Mouse (Mus musculus): ENCODE data around the gene Cep290. TPM values are rescaled to one million over a fixed set of nuclear protein-coding genes. Genes with fewer than 3 reads are reported as not detected.

Gene Cep290
- polyA plus RNA-seq, 1 experiment from 2014 or later, result 2.3 TPM

DNA sequence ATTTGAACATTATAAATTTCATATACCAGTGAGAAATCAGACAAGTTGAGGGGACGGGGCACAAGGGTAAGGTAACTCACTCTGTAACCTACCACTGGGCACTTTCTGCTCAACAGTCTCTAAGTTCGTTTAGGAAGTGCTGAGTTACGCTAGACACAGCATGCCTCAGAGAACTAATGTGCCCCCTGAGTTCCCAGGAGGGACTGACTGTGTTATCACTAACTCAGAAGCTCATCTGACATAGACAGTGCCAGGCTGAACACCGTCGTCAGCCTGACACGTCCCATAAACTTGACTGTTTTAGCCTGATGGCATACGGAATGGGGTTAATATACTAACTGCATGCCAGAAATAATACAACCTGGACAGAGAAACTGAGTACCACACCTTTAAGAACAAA is 87.9 kb downstream of the Cep290 start:
- Histone ChIP-seq H3K9me3 (replicated peaks; ENCODE audit: control insufficient read depth, low read length) (no peaks in the 10 kb centered on the region), H3K27ac (ENCODE audit: low read length) (peak overlapping the region; percentile 89), H3K4me3 (ENCODE audit: low read depth, low read length) (no peak overlapping the region), H3K4me1 (ENCODE audit: control insufficient read depth, low read depth, low read length) (peaks cover 24% of the 10 kb centered on the region), H3K27me3 (ENCODE audit: control insufficient read depth, insufficient read depth, low read depth, low read length) (no peaks in the 10 kb centered on the region), H3K36me3 (ENCODE audit: control insufficient read depth, insufficient read depth) (peaks cover 19% of the 10 kb centered on the region), H3K9ac (ENCODE audit: low read depth, low read length) (no peak overlapping the region), H3K4me2 (ENCODE audit: low read depth, low read length) (peak overlapping the region; percentile 38)
- ATAC-seq (ENCODE audit: low read depth), result peak; percentile 44
- WGBS (ENCODE audit: insufficient replicate concordance), result 43% methylated on average over 7 of the region's 7 CpGs

DNA sequence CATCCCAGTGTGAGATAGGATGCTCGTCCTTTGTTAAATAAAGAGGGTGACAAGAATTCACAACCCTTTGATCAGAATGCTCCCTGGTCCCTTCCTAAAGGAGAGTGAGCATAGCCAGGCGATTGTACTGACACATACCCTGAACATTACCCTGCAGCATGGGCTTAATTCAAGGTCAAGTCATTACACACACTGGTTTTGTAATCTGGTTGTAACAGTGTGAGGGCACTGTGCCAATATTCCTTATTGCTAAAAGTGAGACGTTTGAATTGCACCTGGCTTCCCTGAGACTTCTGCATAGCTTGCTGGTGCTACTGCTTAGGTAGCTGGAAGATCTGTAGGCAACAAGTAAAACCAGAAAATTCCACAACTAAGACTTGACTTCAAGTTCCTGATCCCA is 96.8 kb downstream of the Cep290 start:
- Histone ChIP-seq H3K4me1 (ENCODE audit: control insufficient read depth, low read depth, low read length) (peaks cover 9% of the 10 kb centered on the region), H3K9me3 (replicated peaks; ENCODE audit: control insufficient read depth, low read length) (no peaks in the 10 kb centered on the region), H3K27ac (ENCODE audit: low read length) (no peak overlapping the region), H3K9ac (ENCODE audit: low read depth, low read length) (no peak overlapping the region), H3K27me3 (ENCODE audit: control insufficient read depth, insufficient read depth, low read depth, low read length) (no peaks in the 10 kb centered on the region), H3K4me3 (ENCODE audit: low read depth, low read length) (no peak overlapping the region), H3K4me2 (ENCODE audit: low read depth, low read length) (no peak overlapping the region), H3K36me3 (ENCODE audit: control insufficient read depth, insufficient read depth) (peaks cover 6% of the 10 kb centered on the region; the same call in 1 of the 2 replicates)
- no peak for ATAC-seq (ENCODE audit: low read depth)
- WGBS (ENCODE audit: insufficient replicate concordance), result 76% methylated on average over 3 of the region's 3 CpGs

DNA sequence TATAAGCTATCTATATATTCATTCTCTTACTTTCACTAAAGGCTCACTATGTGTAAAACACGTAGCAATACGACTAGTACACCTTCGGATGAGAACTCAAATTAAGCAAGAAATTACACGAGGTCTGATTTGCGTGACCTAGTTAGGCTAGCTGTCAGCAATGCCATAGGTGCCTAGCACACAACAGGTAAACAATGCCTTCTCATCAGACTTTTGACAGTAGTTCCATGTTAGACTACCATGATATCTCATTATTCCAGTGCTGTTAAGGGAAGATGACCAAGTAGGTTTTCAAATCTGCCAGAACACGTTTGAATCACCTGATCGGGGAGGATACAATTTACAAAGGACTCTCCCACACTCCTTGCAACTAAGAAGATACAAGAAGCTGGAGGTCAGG is 101.2 kb downstream of the Cep290 start:
- H3K4me3 ChIP-seq (ENCODE audit: low read depth, low read length), result peak overlapping the region; percentile 96
- peaks cover 9% of the 10 kb centered on the region for H3K4me1 ChIP-seq (ENCODE audit: control insufficient read depth, low read depth, low read length)
- no peaks in the 10 kb centered on the region for H3K27me3 ChIP-seq (ENCODE audit: control insufficient read depth, insufficient read depth, low read depth, low read length)
- peak; percentile 16 for ATAC-seq (ENCODE audit: low read depth)
- peak overlapping the region; percentile 78 for H3K4me2 ChIP-seq (ENCODE audit: low read depth, low read length)
- WGBS (ENCODE audit: insufficient replicate concordance), result 31% methylated on average over 7 of the region's 7 CpGs
- peak overlapping the region; percentile 85 for H3K9ac ChIP-seq (ENCODE audit: low read depth, low read length)
- H3K9me3 ChIP-seq (replicated peaks; ENCODE audit: control insufficient read depth, low read length), result no peaks in the 10 kb centered on the region
- H3K36me3 ChIP-seq (ENCODE audit: control insufficient read depth, insufficient read depth), result peaks cover 6% of the 10 kb centered on the region; the same call in 1 of the 2 replicates
- H3K27ac ChIP-seq (ENCODE audit: low read length), result peak overlapping the region; percentile 85

GRCm38 (mm10) chr10:100588932-100589388 is 101.6 kb downstream of the Cep290 start:
- Histone ChIP-seq H3K4me3 (ENCODE audit: low read depth, low read length) (peak overlapping the region; percentile 96), H3K4me1 (ENCODE audit: control insufficient read depth, low read depth, low read length) (peaks cover 9% of the 10 kb centered on the region), H3K36me3 (ENCODE audit: control insufficient read depth, insufficient read depth) (peaks cover 6% of the 10 kb centered on the region; the same call in 1 of the 2 replicates), H3K9ac (ENCODE audit: low read depth, low read length) (peak overlapping the region; percentile 85), H3K9me3 (replicated peaks; ENCODE audit: control insufficient read depth, low read length) (no peaks in the 10 kb centered on the region), H3K27me3 (ENCODE audit: control insufficient read depth, insufficient read depth, low read depth, low read length) (no peaks in the 10 kb centered on the region), H3K27ac (ENCODE audit: low read length) (peak overlapping the region; percentile 85), H3K4me2 (ENCODE audit: low read depth, low read length) (peak overlapping the region; percentile 78)
- under 1% methylated on average over 31 of the region's 31 CpGs for WGBS (ENCODE audit: insufficient replicate concordance)
- ATAC-seq (ENCODE audit: low read depth), result peak; percentile 99

- Histone ChIP-seq H3K9ac (ENCODE audit: low read depth, low read length) (no peak within 1 kb of the TSS), H3K27ac (ENCODE audit: low read length) (no peak within 1 kb of the TSS), H3K4me2 (ENCODE audit: low read depth, low read length) (peak within 1 kb of the TSS; percentile 78), H3K36me3 (ENCODE audit: control insufficient read depth, insufficient read depth) (no peaks in the 10 kb centered on the region), H3K4me1 (ENCODE audit: control insufficient read depth, low read depth, low read length) (peaks cover 9% of the 10 kb centered on the region), H3K27me3 (ENCODE audit: control insufficient read depth, insufficient read depth, low read depth, low read length) (no peaks in the 10 kb centered on the region), H3K9me3 (replicated peaks; ENCODE audit: control insufficient read depth, low read length) (no peaks in the 10 kb centered on the region), H3K4me3 (ENCODE audit: low read depth, low read length) (peak within 1 kb of the TSS; percentile 96)
- 57% methylated on average over 1 of the region's 1 CpGs for WGBS (ENCODE audit: insufficient replicate concordance)
- ATAC-seq (ENCODE audit: low read depth), result no peak
Observed at GRCm38 (mm10) chr10:100590323-100590722, 103.0 kb downstream of the Cep290 start, which contains the start of the genes 4930430F08Rik and 1700017N19Rik. Gene 4930430F08Rik, minus strand, starts transcription at chr10:100590423. Gene 1700017N19Rik, plus strand, starts transcription at chr10:100590484.

- no peak for ATAC-seq (ENCODE audit: low read depth)
- no peak overlapping the region for H3K27ac ChIP-seq (ENCODE audit: low read length)
- H3K36me3 ChIP-seq (ENCODE audit: control insufficient read depth, insufficient read depth), result no peaks in the 10 kb centered on the region
- no peak overlapping the region for H3K4me3 ChIP-seq (ENCODE audit: low read depth, low read length)
- no peak overlapping the region for H3K4me2 ChIP-seq (ENCODE audit: low read depth, low read length)
- H3K27me3 ChIP-seq (ENCODE audit: control insufficient read depth, insufficient read depth, low read depth, low read length), result no peaks in the 10 kb centered on the region
- H3K4me1 ChIP-seq (ENCODE audit: control insufficient read depth, low read depth, low read length), result no peaks in the 10 kb centered on the region
- 57% methylated on average over 3 of the region's 3 CpGs for WGBS (ENCODE audit: insufficient replicate concordance)
- no peak overlapping the region for H3K9ac ChIP-seq (ENCODE audit: low read depth, low read length)
- H3K9me3 ChIP-seq (replicated peaks; ENCODE audit: control insufficient read depth, low read length), result no peaks in the 10 kb centered on the region
Observed at GRCm38 (mm10) chr10:100598339-100598738, 111.0 kb downstream of the Cep290 start.

DNA sequence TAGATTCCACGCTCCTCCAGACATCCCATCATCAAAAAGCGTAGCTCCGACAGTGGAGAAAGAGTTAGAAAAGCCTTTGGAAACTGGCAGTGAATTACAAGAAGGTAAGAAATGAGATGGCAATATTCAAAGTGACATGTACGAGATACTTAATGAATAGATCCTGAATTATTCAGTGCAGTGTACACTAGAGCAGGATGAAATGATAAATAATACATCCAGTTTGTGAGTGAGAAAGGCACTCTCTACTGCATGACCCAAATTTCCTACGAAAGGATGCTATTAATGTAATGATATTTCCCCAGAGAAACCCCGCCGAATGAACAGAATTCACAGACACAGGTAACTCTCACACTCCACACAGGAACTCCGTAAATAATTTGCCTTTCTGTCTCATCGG is 116.2 kb downstream of the Cep290 start:
- ATAC-seq (ENCODE audit: low read depth), result no peak
- H3K4me1 ChIP-seq (ENCODE audit: control insufficient read depth, low read depth, low read length), result no peaks in the 10 kb centered on the region
- no peaks in the 10 kb centered on the region for H3K27me3 ChIP-seq (ENCODE audit: control insufficient read depth, insufficient read depth, low read depth, low read length)
- H3K9me3 ChIP-seq (replicated peaks; ENCODE audit: control insufficient read depth, low read length), result no peaks in the 10 kb centered on the region
- H3K4me3 ChIP-seq (ENCODE audit: low read depth, low read length), result no peak overlapping the region
- WGBS (ENCODE audit: insufficient replicate concordance), result 70% methylated on average over 9 of the region's 9 CpGs
- no peak overlapping the region for H3K27ac ChIP-seq (ENCODE audit: low read length)
- no peak overlapping the region for H3K4me2 ChIP-seq (ENCODE audit: low read depth, low read length)
- no peaks in the 10 kb centered on the region for H3K36me3 ChIP-seq (ENCODE audit: control insufficient read depth, insufficient read depth)
- H3K9ac ChIP-seq (ENCODE audit: low read depth, low read length), result no peak overlapping the region

- H3K36me3 ChIP-seq (ENCODE audit: control insufficient read depth, insufficient read depth), result no peaks in the 10 kb centered on the region
- no peaks in the 10 kb centered on the region for H3K9me3 ChIP-seq (replicated peaks; ENCODE audit: control insufficient read depth, low read length)
- no peak overlapping the region for H3K27ac ChIP-seq (ENCODE audit: low read length)
- no peak for ATAC-seq (ENCODE audit: low read depth)
- no peak overlapping the region for H3K9ac ChIP-seq (ENCODE audit: low read depth, low read length)
- no peaks in the 10 kb centered on the region for H3K27me3 ChIP-seq (ENCODE audit: control insufficient read depth, insufficient read depth, low read depth, low read length)
- WGBS (ENCODE audit: insufficient replicate concordance), result 55% methylated on average over 2 of the region's 2 CpGs
- H3K4me3 ChIP-seq (ENCODE audit: low read depth, low read length), result no peak overlapping the region
- no peak overlapping the region for H3K4me2 ChIP-seq (ENCODE audit: low read depth, low read length)
- H3K4me1 ChIP-seq (ENCODE audit: control insufficient read depth, low read depth, low read length), result no peaks in the 10 kb centered on the region
Observed at GRCm38 (mm10) chr10:100604254-100604653, 116.9 kb downstream of the Cep290 start.

GRCm38 (mm10) chr10:100617233-100617903 is 130.0 kb downstream of the Cep290 start:
- no peak for ATAC-seq (ENCODE audit: low read depth)
- Histone ChIP-seq H3K27me3 (ENCODE audit: control insufficient read depth, insufficient read depth, low read depth, low read length) (no peaks in the 10 kb centered on the region), H3K4me2 (ENCODE audit: low read depth, low read length) (no peak overlapping the region), H3K4me3 (ENCODE audit: low read depth, low read length) (no peak overlapping the region), H3K27ac (ENCODE audit: low read length) (no peak overlapping the region), H3K4me1 (ENCODE audit: control insufficient read depth, low read depth, low read length) (no peaks in the 10 kb centered on the region), H3K9me3 (replicated peaks; ENCODE audit: control insufficient read depth, low read length) (no peaks in the 10 kb centered on the region), H3K36me3 (ENCODE audit: control insufficient read depth, insufficient read depth) (no peaks in the 10 kb centered on the region), H3K9ac (ENCODE audit: low read depth, low read length) (no peak overlapping the region)
- 68% methylated on average over 6 of the region's 6 CpGs for WGBS (ENCODE audit: insufficient replicate concordance)

Measured in liver, embryonic 16.5 days (tissue).